Mouse (Mus musculus): ENCODE results near the gene Pramel6. TPM values are rescaled to one million over a fixed set of nuclear protein-coding genes. Genes with fewer than 3 reads are reported as not detected.

Gene Pramel6
- polyA plus RNA-seq, 1 experiment from 2014 or later = not detected

- WGBS = 90% methylated on average over 1 of the region's 1 CpGs
- Histone ChIP-seq H3K9ac (no peak within 1 kb of the TSS), H3K9me3 (no peaks in the 10 kb centered on the region), H3K27ac (replicated peaks) (no peak within 1 kb of the TSS), H3K27me3 (no peaks in the 10 kb centered on the region), H3K4me3 (no peak within 1 kb of the TSS), H3K36me3 (no peaks in the 10 kb centered on the region), H3K4me1 (replicated peaks) (no peaks in the 10 kb centered on the region), H3K4me2 (no peak within 1 kb of the TSS)
- no peak for ATAC-seq (ENCODE audit: low FRiP score, low read depth)
Observed at GRCm38 (mm10) chr2:87545442-87545841, 39.1 kb downstream of the Pramel6 start, which contains the start of gene Olfr1128. Olfr1128 (minus strand) TSS chr2:87545542.

Other genes starting within 250 kb of the Pramel6 start
- not detected in 2 replicates for gene Olfr1116, start 239.0 kb upstream of the Pramel6 start, polyA plus RNA-seq (2015; fragmentation: Nextera tagmentation; extraction: Ambion mirVana)
- not detected in 2 replicates for gene Olfr1118, start 199.0 kb upstream of the Pramel6 start, polyA plus RNA-seq (2015; fragmentation: Nextera tagmentation; extraction: Ambion mirVana)
- not detected in 2 replicates for gene Olfr1120, start 151.8 kb upstream of the Pramel6 start, polyA plus RNA-seq (2015; fragmentation: Nextera tagmentation; extraction: Ambion mirVana)
- not detected in 2 replicates for gene Olfr1121, start 136.7 kb upstream of the Pramel6 start, polyA plus RNA-seq (2015; fragmentation: Nextera tagmentation; extraction: Ambion mirVana)
- gene Olfr1122, start 120.7 kb upstream of the Pramel6 start, polyA plus RNA-seq (2015; fragmentation: Nextera tagmentation; extraction: Ambion mirVana) = not detected in 2 replicates
- not detected in 2 replicates for gene Olfr1123, start 89.9 kb upstream of the Pramel6 start, polyA plus RNA-seq (2015; fragmentation: Nextera tagmentation; extraction: Ambion mirVana)
- 0.07 and 0.10 TPM in 2 replicates for gene Olfr1124, start 76.3 kb upstream of the Pramel6 start, polyA plus RNA-seq (2015; fragmentation: Nextera tagmentation; extraction: Ambion mirVana)
- gene Olfr1126, start 52.6 kb upstream of the Pramel6 start, polyA plus RNA-seq (2015; fragmentation: Nextera tagmentation; extraction: Ambion mirVana) = not detected in 2 replicates
- not detected in 2 replicates for gene Pramel7, start 9.5 kb upstream of the Pramel6 start, polyA plus RNA-seq (2015; fragmentation: Nextera tagmentation; extraction: Ambion mirVana)
- not detected in 2 replicates for gene Olfr153, start 25.2 kb downstream of the Pramel6 start, polyA plus RNA-seq (2015; fragmentation: Nextera tagmentation; extraction: Ambion mirVana)
- not detected in 2 replicates for gene Olfr1128, start 39.0 kb downstream of the Pramel6 start, polyA plus RNA-seq (2015; fragmentation: Nextera tagmentation; extraction: Ambion mirVana)
- gene Olfr1129, start 67.3 kb downstream of the Pramel6 start, polyA plus RNA-seq (2015; fragmentation: Nextera tagmentation; extraction: Ambion mirVana) = not detected in 2 replicates
- not detected in 2 replicates for gene Olfr1130, start 99.6 kb downstream of the Pramel6 start, polyA plus RNA-seq (2015; fragmentation: Nextera tagmentation; extraction: Ambion mirVana)
- not detected in 2 replicates for gene Olfr1131, start 120.5 kb downstream of the Pramel6 start, polyA plus RNA-seq (2015; fragmentation: Nextera tagmentation; extraction: Ambion mirVana)
- gene Olfr1132, start 131.0 kb downstream of the Pramel6 start, polyA plus RNA-seq (2015; fragmentation: Nextera tagmentation; extraction: Ambion mirVana) = not detected in 2 replicates
- not detected in 2 replicates for gene Olfr1133, start 140.8 kb downstream of the Pramel6 start, polyA plus RNA-seq (2015; fragmentation: Nextera tagmentation; extraction: Ambion mirVana)
- not detected in 2 replicates for gene Olfr1134, start 151.9 kb downstream of the Pramel6 start, polyA plus RNA-seq (2015; fragmentation: Nextera tagmentation; extraction: Ambion mirVana)
- gene Olfr1135, start 167.1 kb downstream of the Pramel6 start, polyA plus RNA-seq (2015; fragmentation: Nextera tagmentation; extraction: Ambion mirVana) = not detected in 2 replicates
- not detected in 2 replicates for gene Olfr1136, start 187.4 kb downstream of the Pramel6 start, polyA plus RNA-seq (2015; fragmentation: Nextera tagmentation; extraction: Ambion mirVana)
- gene Olfr1137, start 206.6 kb downstream of the Pramel6 start, polyA plus RNA-seq (2015; fragmentation: Nextera tagmentation; extraction: Ambion mirVana) = not detected in 2 replicates
- not detected in 2 replicates for gene Olfr1138, start 233.4 kb downstream of the Pramel6 start, polyA plus RNA-seq (2015; fragmentation: Nextera tagmentation; extraction: Ambion mirVana)
- not detected in 2 replicates for gene Olfr1140, start 237.2 kb downstream of the Pramel6 start, polyA plus RNA-seq (2015; fragmentation: Nextera tagmentation; extraction: Ambion mirVana)
- not detected in 2 replicates for gene Olfr1141, start 247.4 kb downstream of the Pramel6 start, polyA plus RNA-seq (2015; fragmentation: Nextera tagmentation; extraction: Ambion mirVana)